Mouse (Mus musculus): ENCODE results near the gene Trub1. TPM values are rescaled to one million over a fixed set of nuclear protein-coding genes. Genes with fewer than 3 reads are reported as not detected.

The Trub1 gene
- polyA plus RNA-seq, 1 experiment, result 1.8 TPM

GRCm38 (mm10) chr19:57442936-57443657 is 9.6 kb upstream of the Trub1 start:
- no peaks in the 10 kb centered on the region for H3K36me3 ChIP-seq (ENCODE audit: control insufficient read depth, insufficient read depth, low read length)
- no peaks in the 10 kb centered on the region for H3K27me3 ChIP-seq (ENCODE audit: control insufficient read depth, insufficient read depth, low read length)
- no peaks in the 10 kb centered on the region; the same call in 1 of the 2 replicates for H3K4me1 ChIP-seq (ENCODE audit: control insufficient read depth, insufficient read depth, low read length)
- H3K27ac ChIP-seq (ENCODE audit: control insufficient read depth, insufficient read depth, low read depth, low read length), result no peak overlapping the region
- H3K4me3 ChIP-seq (ENCODE audit: control insufficient read depth, low read depth, low read length), result no peak overlapping the region
- TF ChIP-seq CTCF (IDR thresholded peaks at IDR 0.05; ENCODE audit: control insufficient read depth, insufficient read depth, insufficient replicate concordance, low read depth, low read length) (no peak), POLR2A (IDR thresholded peaks at IDR 0.05; ENCODE audit: control insufficient read depth, low read depth, low read length) (no peak)

- TF ChIP-seq POLR2A (IDR thresholded peaks at IDR 0.05; ENCODE audit: control insufficient read depth, low read depth, low read length) (no peak), CTCF (IDR thresholded peaks at IDR 0.05; ENCODE audit: control insufficient read depth, insufficient read depth, insufficient replicate concordance, low read depth, low read length) (no peak)
- Histone ChIP-seq H3K4me1 (ENCODE audit: control insufficient read depth, insufficient read depth, low read length) (no peaks in the 10 kb centered on the region), H3K27ac (ENCODE audit: control insufficient read depth, insufficient read depth, low read depth, low read length) (no peak overlapping the region), H3K4me3 (ENCODE audit: control insufficient read depth, low read depth, low read length) (no peak overlapping the region), H3K27me3 (ENCODE audit: control insufficient read depth, insufficient read depth, low read length) (no peaks in the 10 kb centered on the region), H3K36me3 (ENCODE audit: control insufficient read depth, insufficient read depth, low read length) (no peaks in the 10 kb centered on the region)
Measured at GRCm38 (mm10) chr19:57445049-57445448, 7.7 kb upstream of the Trub1 start.

GRCm38 (mm10) chr19:57450849-57451248 is 1.9 kb upstream of the Trub1 start:
- no peak for TF ChIP-seq CTCF (IDR thresholded peaks at IDR 0.05; ENCODE audit: control insufficient read depth, insufficient read depth, insufficient replicate concordance, low read depth, low read length)
- TF ChIP-seq POLR2A (IDR thresholded peaks at IDR 0.05; ENCODE audit: control insufficient read depth, low read depth, low read length), result no peak
- H3K4me3 ChIP-seq (ENCODE audit: control insufficient read depth, low read depth, low read length), result no peak overlapping the region
- H3K27me3 ChIP-seq (ENCODE audit: control insufficient read depth, insufficient read depth, low read length), result no peaks in the 10 kb centered on the region
- H3K27ac ChIP-seq (ENCODE audit: control insufficient read depth, insufficient read depth, low read depth, low read length), result no peak overlapping the region
- H3K4me1 ChIP-seq (ENCODE audit: control insufficient read depth, insufficient read depth, low read length), result peaks cover 4% of the 10 kb centered on the region
- no peaks in the 10 kb centered on the region for H3K36me3 ChIP-seq (ENCODE audit: control insufficient read depth, insufficient read depth, low read length)

- H3K4me1 ChIP-seq (ENCODE audit: control insufficient read depth, insufficient read depth, low read length), result peaks cover 4% of the 10 kb centered on the region
- no peak overlapping the region for H3K27ac ChIP-seq (ENCODE audit: control insufficient read depth, insufficient read depth, low read depth, low read length)
- no peaks in the 10 kb centered on the region for H3K27me3 ChIP-seq (ENCODE audit: control insufficient read depth, insufficient read depth, low read length)
- H3K4me3 ChIP-seq (ENCODE audit: control insufficient read depth, low read depth, low read length), result no peak overlapping the region
- TF ChIP-seq POLR2A (IDR thresholded peaks at IDR 0.05; ENCODE audit: control insufficient read depth, low read depth, low read length) (no peak), CTCF (IDR thresholded peaks at IDR 0.05; ENCODE audit: control insufficient read depth, insufficient read depth, insufficient replicate concordance, low read depth, low read length) (no peak)
- no peaks in the 10 kb centered on the region for H3K36me3 ChIP-seq (ENCODE audit: control insufficient read depth, insufficient read depth, low read length)
Measured at GRCm38 (mm10) chr19:57451762-57452161, 950 bp upstream of the Trub1 start.

GRCm38 (mm10) chr19:57453218-57453600 is 497 bp downstream of the Trub1 start:
- Histone ChIP-seq H3K36me3 (ENCODE audit: control insufficient read depth, insufficient read depth, low read length) (no peaks in the 10 kb centered on the region), H3K4me3 (ENCODE audit: control insufficient read depth, low read depth, low read length) (peak overlapping the region; percentile 93), H3K4me1 (ENCODE audit: control insufficient read depth, insufficient read depth, low read length) (peaks cover 4% of the 10 kb centered on the region), H3K27ac (ENCODE audit: control insufficient read depth, insufficient read depth, low read depth, low read length) (no peak overlapping the region), H3K27me3 (ENCODE audit: control insufficient read depth, insufficient read depth, low read length) (no peaks in the 10 kb centered on the region)
- TF ChIP-seq CTCF (IDR thresholded peaks at IDR 0.05; ENCODE audit: control insufficient read depth, insufficient read depth, insufficient replicate concordance, low read depth, low read length) (no peak), POLR2A (IDR thresholded peaks at IDR 0.05; ENCODE audit: control insufficient read depth, low read depth, low read length) (no peak)

DNA sequence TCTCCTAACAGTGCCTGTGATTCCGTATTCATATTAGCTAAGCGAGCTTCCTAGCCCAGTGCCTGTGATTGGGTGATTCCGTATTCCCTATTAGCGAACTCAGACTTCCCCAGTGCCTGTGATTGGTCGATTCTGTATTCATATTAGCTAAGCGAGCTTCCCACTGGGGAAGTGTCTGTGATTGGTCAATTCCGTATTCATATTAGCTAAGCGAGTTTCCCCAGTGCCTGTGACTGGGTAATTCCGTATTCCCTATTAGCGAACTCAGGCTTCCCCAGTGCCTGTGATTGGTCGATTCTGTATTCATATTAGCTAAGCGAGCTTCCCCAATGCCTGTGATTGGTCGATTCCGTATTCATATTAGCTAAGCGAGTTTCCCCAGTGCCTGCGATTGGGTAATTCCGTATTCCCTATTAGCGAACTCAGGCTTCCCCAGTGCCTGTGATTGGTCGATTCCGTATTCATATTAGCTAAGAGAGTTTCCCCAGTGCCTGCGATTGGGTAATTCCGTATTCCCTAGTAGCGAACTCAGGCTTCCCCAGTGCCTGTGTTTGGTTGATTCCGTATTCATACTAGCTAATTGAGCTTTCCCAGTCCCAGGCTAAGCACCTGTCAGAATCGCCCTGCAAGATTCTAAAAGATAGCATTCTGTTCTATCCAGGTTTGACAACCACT is 2.7 kb downstream of the Trub1 start:
- Histone ChIP-seq H3K4me3 (ENCODE audit: control insufficient read depth, low read depth, low read length) (no peak overlapping the region; the same call in 1 of the 2 replicates), H3K27ac (ENCODE audit: control insufficient read depth, insufficient read depth, low read depth, low read length) (no peak overlapping the region), H3K27me3 (ENCODE audit: control insufficient read depth, insufficient read depth, low read length) (no peaks in the 10 kb centered on the region), H3K36me3 (ENCODE audit: control insufficient read depth, insufficient read depth, low read length) (no peaks in the 10 kb centered on the region), H3K4me1 (ENCODE audit: control insufficient read depth, insufficient read depth, low read length) (peaks cover 4% of the 10 kb centered on the region)
- TF ChIP-seq CTCF (IDR thresholded peaks at IDR 0.05; ENCODE audit: control insufficient read depth, insufficient read depth, insufficient replicate concordance, low read depth, low read length), result no peak
- no peak for TF ChIP-seq POLR2A (IDR thresholded peaks at IDR 0.05; ENCODE audit: control insufficient read depth, low read depth, low read length)

DNA sequence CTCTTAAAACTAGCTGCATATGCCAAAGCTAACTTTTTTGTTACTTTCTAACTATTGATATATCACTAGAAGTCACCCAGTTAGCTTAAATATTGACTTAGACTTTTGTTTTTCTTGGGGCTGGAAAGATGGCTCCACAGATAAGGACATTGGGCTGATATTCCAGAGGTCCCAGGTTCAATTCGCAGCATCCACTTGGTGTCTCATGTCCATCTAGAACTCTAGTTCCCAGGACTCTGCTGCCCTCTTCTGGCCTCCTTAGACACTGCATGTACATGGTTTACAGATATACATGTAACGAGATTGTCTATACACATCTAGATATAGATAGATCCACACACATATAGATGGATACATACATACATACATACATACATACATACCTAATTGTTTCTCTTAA is 4.4 kb downstream of the Trub1 start:
- H3K4me3 ChIP-seq (ENCODE audit: control insufficient read depth, low read depth, low read length), result no peak overlapping the region
- H3K27ac ChIP-seq (ENCODE audit: control insufficient read depth, insufficient read depth, low read depth, low read length), result no peak overlapping the region
- H3K4me1 ChIP-seq (ENCODE audit: control insufficient read depth, insufficient read depth, low read length), result peaks cover 10% of the 10 kb centered on the region
- TF ChIP-seq CTCF (IDR thresholded peaks at IDR 0.05; ENCODE audit: control insufficient read depth, insufficient read depth, insufficient replicate concordance, low read depth, low read length) (no peak; the same call in 1 of the 2 replicates), POLR2A (IDR thresholded peaks at IDR 0.05; ENCODE audit: control insufficient read depth, low read depth, low read length) (no peak)
- no peaks in the 10 kb centered on the region for H3K27me3 ChIP-seq (ENCODE audit: control insufficient read depth, insufficient read depth, low read length)
- no peaks in the 10 kb centered on the region for H3K36me3 ChIP-seq (ENCODE audit: control insufficient read depth, insufficient read depth, low read length)

Measured in testis, adult 2 months (tissue).